Mouse (Mus musculus) spleen, postnatal 14 days (tissue): ENCODE measurements around the gene Znrd1as.

ENCODE experiments used
- DNase-seq, 2 experiments: peaks; one replicate each; pipeline ENCODE4 v3.0.0; 2021 to 2022; ENCODE audit warnings: low spot score in 2 of 2

Gene Znrd1as

DNA sequence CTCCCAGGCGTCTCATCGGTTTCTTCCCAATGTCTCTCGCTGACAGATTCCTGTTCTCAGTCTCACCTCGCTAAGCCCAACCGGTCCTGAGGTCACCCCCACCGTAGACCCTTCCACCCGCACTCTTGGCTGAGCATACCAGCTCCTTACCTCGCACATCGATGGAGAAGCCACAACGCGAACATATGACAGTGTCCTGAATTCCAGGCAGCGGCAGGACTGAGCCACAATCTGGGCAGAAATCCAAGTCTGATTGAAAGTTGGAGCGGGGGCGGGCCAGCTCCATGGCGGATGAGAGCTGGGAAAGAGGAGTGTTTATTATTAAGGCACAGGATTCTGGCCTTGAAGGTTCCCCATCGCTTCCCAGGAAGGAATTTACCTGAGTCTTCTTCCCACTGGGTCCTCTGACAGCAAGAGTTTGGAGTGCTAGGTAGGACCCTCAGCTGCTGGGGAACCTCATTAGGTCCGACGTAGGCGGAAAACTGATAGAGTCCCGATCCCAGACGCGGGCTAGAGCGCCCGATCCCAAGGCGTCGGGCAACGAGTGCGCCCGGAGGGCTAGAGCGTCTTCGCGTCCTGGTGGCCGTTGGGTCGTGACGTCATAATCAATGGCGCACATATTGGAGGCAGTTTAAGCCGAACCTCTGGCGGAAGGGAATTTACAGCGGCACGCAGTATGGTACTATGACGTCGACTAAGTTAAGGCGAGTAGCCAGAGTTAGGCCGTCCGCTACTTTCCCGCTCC lies at the start of gene Znrd1as, which contains the start of gene Znrd1:
TSS of gene Znrd1as (plus strand) at position 594 of the 745 bp plus-strand sequence.
TSS of gene Znrd1 (minus strand) at position 561 of the 745 bp plus-strand sequence.
- peak; percentile 72 to 83 for DNase-seq

DNA sequence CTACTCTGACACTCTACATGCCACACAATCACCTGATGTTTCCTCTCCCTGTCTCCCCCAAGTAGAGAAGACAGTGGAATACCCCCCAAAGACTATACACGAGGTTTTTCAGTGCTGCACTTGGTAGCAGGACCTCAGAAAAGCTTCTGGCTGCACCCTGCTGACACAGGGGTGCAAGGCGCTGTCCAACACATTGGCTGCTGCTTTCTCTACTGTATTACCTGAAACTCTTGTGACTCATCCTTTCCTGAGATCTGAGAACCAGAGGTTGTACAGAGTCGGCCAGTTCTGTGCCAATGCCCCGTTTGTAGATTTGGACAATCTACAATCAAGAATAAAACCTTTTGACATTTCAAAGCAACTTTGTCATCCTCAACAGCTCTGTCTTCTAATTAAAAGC lies 48.6 kb upstream of the Znrd1as start:
- no peak for DNase-seq

GRCm38 (mm10) chr17:36912031-36912430 lies 46.4 kb upstream of the Znrd1as start:
- DNase-seq: no peak

GRCm38 (mm10) chr17:36914108-36914507 lies 44.3 kb upstream of the Znrd1as start:
- peak; percentile 40 to 64 for DNase-seq

- peak; percentile 12 to 60 for DNase-seq
Measured at GRCm38 (mm10) chr17:36915076-36915475, 43.3 kb upstream of the Znrd1as start.

DNA sequence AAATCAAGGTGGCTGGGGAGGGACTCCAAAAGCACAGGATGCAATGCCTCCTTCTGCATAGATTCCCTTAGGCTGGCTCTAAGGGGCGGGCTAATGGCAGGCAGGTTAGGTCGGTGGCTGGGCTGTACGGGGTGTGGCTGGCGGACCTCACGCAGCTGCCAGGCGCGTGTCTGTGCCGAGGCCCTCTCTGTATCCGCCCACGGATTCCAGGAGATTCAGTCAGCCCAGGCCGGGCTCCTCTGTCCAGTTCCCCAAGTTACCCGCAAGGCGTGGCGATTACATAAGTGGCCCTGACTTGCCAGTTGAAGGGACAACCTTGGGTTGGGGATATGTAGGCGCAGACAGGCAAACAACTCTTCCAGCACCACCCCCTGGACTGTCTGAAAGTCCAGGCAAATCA lies 38.2 kb upstream of the Znrd1as start:
- no peak for DNase-seq

GRCm38 (mm10) chr17:36922715-36923114 lies 35.7 kb upstream of the Znrd1as start:
- DNase-seq: no peak

DNA sequence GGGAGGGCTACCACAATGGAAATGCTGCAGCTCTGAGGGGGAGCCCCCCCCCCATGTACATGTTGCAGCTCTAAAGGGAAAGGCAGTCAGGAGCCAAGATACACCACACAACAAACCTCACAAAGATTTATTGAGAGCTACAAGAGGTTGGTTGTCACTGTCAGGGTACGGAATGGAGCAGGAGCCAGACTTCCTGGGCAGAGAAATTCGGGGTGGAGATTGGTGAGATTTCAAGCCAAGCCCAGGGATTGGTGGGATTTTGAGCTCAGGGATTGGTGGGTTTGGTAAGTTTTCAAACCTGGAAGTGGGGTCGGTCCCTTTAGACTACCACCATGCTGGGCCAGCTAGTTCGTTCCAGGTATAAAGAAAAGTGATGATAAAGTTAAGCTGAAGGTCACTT lies 34.9 kb upstream of the Znrd1as start:
- DNase-seq: no peak

DNA sequence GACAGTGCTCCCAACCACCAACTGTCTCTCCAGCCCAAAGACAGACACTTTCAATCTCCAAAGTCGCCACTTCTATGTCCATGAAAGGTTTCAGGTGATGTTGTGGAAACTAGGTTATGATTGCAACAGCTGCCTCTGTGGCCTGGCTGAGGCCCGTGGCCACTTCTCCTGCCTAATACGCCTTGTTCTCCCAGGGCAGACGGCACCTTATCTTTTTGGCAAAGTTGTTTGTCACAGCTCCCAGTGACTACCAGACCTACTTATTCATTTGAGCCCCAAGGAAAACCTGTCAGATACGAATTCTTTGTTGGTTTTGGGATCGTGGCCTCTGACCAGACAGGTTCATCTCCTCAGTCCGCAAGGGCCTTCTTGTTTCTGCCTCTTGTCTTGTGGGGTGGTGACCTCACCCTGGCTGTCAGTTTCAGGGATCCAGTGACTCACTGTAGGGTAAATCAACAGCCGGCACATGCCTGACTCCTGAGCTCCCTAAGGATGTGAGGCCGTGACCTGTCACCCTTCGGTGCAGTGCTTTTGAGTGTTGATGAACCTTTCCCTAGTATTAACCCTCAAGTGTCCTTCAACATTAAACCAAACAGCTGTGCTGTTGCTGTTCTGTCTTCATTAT lies 30.8 kb upstream of the Znrd1as start:
- DNase-seq: no peak

GRCm38 (mm10) chr17:36929236-36929932 lies 29.0 kb upstream of the Znrd1as start:
- DNase-seq: no peak

DNA sequence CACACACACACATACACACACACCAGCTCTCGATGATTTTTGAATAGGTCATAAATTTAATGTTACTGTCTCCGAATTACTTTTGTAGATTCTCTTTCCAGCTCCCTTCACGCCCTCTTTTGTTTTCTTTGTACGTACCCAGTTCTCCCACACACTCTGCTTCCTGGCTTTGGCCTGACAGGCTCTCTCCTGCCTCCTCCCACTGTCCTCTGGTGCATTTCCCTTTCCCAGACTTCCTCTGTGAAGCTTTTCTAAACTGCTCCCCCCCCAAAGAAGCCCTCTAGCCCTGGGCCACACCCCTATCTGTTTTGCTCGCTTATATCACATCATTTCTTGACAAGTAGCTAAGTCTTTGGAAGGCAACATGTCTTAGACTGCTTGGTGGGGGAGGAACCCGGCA lies 28.2 kb upstream of the Znrd1as start:
- DNase-seq: no peak

DNA sequence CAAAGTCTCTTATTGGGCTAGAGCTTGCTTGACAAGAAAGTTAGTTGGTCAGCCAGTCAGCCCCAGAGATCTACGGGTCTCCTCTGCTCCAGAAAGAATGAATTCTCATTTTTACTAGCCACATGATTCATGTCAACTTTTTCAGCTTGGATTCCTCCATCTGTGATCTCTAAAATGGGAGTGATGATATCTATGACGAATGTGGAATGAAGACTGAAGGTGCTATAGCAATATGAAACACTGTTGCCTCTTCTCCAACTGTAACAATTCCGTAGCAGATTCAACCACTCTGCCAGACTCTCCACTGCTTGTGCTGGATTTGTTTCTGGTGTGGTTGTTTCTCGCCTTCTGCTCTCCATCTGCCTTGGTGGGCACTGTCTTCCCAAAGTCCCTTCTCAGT lies 27.3 kb upstream of the Znrd1as start:
- DNase-seq: no peak

DNA sequence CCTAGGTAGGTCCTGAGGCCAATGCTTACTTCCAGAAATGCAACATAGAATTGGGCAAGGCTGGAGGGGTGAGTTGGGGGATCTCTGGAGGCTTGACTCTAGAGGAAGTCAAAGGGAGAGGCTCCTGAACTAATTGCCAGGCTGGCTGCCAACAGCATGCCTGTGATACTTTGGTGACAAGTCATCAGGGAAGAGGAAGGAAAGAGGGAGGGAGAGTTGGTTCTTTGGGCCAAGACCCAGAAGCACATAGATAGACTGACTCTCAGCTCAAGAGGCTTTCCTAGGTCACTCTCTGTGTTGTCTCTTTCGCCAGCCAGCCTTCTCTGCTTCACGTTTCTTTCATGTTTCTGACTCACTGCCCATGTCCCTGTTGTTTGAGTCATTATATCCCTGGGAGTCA lies 26.6 kb upstream of the Znrd1as start:
- DNase-seq: no peak

DNA sequence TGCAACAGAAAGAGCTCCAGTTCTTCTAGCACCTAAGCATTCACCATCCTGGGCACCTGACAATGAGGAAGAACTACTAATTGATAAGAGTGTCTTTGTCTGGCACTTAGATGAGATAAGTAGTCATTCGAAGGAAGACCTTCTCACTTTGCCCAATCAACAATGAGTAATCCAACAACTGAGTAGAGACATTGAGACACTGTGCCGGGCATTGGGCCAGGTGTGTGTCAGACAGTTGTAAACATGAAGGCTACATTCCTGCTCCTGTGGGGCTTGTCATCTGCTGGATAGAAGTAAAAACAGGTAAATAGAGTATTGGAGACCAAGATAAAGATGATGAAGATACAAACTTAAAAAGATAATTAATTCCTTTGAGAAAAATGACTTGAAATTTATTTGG lies 20.3 kb upstream of the Znrd1as start:
- DNase-seq: no peak

DNA sequence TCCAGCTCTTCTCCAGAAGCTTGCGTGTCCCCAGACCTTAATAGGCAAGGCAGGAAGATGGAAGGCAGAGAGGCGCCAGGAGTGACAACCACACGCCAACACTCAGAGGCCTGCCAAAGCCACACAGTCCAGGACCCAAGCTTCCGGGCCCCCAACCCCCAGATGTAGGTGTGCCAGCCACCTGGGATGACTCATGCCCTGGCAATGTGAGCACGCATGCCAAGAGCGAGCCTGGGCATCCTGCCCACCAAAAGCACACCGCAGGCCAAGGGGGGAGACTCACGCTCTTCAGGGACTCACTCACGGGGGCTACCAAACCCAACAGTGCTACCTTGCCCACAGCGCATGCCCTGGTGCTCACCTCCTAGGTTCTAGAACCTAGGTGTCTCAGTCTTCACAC lies 16.0 kb upstream of the Znrd1as start:
- DNase-seq: no peak

DNA sequence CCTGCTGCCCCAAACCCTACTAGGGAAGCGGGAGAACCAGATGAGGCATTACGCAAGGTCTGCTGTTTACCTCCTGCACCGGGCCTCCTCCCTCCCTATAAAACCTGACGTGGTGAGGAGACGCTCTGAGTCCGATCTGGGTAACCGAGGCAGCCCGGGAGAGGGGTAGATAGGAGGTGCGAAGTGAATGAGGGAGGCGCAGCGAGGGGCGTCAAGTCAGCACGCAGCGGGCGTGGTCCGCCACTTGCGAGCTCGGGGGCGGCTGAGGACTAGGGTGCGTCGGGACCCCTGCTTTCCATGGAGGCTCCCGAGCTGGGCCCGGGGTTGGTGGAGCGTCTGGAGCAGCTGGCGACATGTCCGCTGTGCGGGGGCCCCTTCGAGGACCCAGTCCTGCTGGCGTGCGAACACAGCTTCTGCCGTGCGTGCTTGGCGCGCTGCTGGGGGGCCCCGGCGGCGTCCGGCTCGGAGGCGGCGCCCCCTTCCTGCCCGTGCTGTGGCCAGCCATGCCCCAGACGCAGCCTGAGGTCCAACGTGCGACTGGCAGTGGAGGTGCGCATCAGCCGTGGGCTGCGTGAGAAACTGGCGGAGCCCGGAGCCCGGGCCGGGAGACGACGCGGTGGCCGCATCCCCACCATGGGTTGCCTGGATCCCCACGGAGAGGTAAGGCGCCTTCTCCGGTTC lies 15.5 kb upstream of the Znrd1as start, which contains the start of gene Rnf39:
TSS of gene Rnf39 (plus strand) at position 128 of the 681 bp plus-strand sequence.
- no peak for DNase-seq

- DNase-seq: no peak
Measured at GRCm38 (mm10) chr17:36943691-36944090, 14.7 kb upstream of the Znrd1as start.

- DNase-seq: no peak
Measured at GRCm38 (mm10) chr17:36944121-36944775, 14.1 kb upstream of the Znrd1as start.

- no peak for DNase-seq
Measured at GRCm38 (mm10) chr17:36947051-36947819, 11.2 kb upstream of the Znrd1as start.

DNA sequence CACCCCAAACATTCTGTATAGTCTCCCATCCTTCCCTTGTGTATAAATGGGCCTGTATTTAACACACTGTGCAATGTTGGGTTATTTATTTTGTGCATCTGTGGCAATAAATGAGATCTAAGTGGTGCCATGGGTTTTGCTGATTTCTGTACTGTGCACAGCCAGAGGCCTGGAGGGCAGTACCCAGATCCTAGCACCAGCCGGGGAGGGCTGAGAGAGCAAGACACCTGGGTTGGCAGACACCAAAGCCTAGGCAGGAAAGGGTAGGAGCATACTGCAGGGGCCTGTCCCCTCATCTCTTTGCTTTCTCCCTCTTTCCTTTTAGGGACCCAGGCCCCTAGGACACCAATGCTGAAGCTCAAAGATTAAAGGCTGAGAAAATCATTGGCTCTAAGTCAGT lies 10.1 kb upstream of the Znrd1as start:
- no peak for DNase-seq

DNA sequence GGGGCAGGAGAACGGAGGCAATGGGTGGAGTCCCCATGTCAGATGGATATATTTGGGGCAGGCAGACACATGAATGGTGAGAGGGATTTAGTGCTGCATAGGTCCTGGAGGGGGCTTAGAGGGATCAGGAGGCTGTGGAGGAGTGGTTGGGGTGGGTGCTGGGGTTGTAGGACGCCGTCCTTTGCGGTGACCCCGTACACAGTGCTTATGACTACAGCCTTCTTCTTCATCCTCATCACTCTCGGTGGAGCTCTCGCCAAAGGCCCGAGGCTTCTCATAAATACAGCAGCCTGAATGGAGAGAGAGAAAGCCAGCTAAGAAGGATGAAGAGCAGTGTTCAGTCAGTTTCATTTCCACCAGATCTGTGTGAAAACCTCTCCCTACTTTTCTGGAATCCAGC lies 9.1 kb upstream of the Znrd1as start:
- DNase-seq: no peak
